Mouse (Mus musculus) retina, embryonic 14.5 days (tissue): ENCODE measurements around the gene Ccdc88c.

Source experiments
- DNase-seq: peaks from one replicate; pipeline ENCODE4 v3.0.0-alpha.2; 2015; ENCODE audit warnings: low spot score

Ccdc88c gene

GRCm38 (mm10) chr12:100966253-100966652 lies 62.6 kb downstream of the Ccdc88c start:
- no peak for DNase-seq

GRCm38 (mm10) chr12:100965298-100965697 lies 63.6 kb downstream of the Ccdc88c start:
- DNase-seq, result no peak

- DNase-seq, result no peak
These were observed 69.9 kb downstream of the Ccdc88c start for GRCm38 (mm10) chr12:100958621-100959592.

GRCm38 (mm10) chr12:100958006-100958405 lies 70.8 kb downstream of the Ccdc88c start:
- DNase-seq, result peak; percentile 89

GRCm38 (mm10) chr12:100957257-100957656 lies 71.6 kb downstream of the Ccdc88c start:
- DNase-seq, result no peak

DNA sequence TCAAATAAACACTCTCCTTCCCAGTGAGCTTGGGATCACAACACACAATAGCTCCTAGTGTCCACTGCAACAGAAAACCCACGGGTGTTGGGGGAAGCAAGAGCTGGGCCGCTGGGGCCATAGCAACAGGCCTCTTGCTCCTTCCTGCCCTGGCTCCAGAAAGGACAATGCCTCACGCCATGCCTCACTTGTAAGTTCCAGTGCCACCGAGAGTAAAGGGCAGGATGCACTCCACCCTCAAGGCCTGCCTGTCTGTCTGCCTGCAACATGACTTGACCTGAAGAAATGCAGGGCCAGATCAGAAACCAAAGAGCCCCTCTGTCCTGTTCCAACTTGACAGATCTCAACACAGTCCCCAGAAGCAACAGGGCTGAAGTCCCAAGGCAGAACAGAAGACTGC lies 72.0 kb downstream of the Ccdc88c start:
- DNase-seq, result no peak

- no peak for DNase-seq
These were observed 72.8 kb downstream of the Ccdc88c start for GRCm38 (mm10) chr12:100956028-100956427.

DNA sequence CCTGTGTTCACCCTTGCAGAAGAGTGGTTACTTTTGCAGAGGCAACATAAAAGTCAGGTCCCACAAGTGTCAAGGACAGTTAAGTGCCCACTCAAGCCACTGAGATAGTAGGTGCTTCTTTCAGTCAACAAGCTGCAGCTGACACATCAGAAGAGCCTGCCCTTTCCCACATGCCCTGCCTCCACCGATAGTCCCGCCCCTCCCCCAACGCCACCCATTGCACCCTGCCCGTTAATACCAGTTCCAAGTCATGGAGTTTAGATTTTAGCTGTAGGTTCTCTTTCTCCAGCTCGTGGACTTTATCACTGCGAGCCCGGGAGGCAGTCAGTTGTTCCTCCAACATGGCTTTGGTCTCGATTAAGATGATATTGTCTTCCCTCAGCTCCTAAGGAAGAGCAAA lies 74.9 kb downstream of the Ccdc88c start:
- DNase-seq, result no peak

DNA sequence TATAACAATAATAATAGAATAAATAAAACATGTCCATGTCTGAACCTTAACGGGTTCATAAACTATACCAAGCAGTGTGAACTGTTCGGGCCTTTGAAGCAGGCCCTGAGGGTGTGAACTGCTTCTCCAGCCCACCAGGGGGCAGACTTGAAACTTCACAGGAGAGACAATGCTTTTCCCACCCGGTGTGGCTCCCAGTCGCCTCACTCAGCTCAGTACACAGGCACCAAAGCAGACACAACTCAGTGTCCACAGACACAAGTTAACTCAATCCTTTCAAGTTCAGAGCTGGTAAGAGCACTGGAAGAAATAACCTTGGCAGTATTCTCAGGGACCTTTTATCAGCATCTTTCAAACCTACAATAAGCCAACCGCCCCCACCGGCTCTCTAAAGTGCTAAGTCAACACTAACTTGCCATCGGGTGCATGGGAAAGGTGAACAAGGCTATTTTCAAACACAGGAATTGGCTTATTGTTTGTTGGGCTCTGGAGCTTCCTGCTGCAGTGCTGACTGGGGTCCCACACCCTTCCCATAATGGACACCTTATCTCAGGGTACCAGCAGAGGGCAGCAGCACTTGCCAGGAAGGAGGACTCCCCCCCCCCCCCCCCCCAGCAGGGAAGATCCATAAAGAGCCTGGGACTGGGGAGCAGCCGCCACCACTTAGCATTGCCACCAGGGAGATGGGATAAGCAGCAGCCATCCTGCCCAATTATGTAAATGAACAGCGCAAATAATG lies 76.5 kb downstream of the Ccdc88c start:
- DNase-seq, result peak; percentile 86

DNA sequence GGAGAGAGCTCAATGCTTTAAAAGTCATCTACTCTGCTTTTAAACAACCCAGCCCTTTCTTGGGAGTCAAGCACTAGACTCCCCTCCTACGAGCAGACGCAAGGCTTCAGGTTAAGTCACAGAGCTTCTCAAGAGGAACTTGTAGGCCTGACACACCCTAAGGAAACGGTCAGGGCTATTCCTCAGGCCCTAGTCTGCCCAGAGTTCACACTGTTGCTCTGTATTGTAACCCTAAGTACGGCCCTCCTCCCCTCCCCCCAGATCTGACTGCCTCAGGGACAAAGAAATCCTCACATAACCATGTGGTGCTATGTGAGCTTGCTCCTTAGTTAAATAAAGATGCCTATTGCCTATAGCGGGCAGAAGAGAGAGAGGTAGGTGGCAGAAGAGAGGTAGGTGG lies 79.7 kb downstream of the Ccdc88c start:
- DNase-seq, result no peak

DNA sequence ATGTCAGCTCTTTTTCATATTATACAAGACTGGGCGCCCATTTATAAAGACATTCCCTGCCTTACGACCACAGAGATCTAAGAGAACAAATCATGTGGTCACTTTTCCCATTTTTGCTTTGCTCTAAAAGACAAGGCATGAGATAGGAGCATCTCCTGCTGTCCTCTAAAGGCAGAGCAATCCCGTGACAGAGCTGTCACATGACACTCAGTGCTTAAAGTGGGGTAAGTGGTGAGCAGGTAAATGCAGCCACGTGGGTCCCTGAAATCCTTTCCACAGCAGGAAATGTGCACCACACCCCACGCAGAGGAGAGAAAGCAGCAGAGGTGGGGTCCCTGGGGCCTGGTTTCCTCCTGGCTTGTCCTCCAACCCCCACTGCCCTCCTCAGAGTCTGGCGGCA lies 80.8 kb downstream of the Ccdc88c start:
- DNase-seq, result no peak

DNA sequence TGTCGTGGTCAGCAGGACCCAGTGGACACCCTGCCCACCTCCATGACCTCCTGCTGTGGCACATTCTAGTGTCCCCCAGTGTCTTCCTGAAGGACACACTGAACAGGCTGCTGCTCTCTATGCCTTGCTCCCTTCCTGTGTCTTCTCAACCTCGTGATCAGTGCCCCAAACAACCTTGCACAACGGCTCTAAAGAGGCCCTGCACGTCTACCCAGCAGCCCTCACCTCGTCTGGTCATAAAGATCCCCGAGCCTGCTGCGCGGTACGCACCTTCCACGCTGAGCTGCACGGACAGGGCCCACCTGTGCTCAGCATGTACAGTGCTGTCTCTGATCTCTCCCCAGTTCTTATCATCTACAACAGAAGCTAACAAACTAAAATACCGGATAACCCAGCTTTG lies 82.9 kb downstream of the Ccdc88c start:
- DNase-seq, result no peak

DNA sequence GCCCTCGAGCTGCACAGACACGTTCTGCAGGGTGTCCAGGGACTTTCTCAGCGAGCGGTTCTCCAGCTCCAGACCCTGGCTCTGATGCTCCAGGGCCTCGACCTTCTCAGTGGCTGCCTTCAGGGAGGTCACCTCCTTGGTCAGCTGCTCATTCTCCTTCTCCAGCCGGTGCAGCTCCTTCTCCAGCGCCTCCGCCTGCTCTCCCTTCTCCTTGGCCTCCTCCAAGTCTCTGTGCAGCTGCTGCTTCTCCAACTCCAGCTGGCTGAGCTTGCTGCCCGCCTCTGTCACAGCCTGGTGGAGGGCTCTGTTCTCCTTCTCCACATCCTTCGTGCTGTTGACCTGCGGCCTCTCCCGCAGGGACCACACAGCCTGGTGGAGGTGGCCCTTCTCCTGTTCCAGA lies 83.4 kb downstream of the Ccdc88c start:
- no peak for DNase-seq

GRCm38 (mm10) chr12:100944921-100945336 lies 83.9 kb downstream of the Ccdc88c start:
- no peak for DNase-seq

DNA sequence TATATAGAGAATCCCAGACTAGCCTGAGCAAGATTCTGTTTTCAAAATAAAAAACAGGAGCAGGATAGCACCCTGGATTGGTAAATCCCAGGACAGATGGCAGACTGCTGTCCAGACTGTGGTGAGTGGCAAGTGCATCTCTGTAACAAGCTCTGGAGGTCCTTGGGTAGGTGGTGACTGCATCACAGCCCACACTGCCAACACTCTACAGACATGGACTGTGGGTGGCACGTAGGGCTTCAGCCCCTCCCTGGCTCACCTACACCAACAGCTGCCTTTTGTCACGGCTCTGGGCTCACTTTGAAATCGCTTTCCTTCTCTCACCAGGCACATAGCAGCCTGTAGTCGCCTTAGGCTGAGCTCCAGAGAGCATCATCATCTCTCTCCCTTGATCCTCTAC lies 85.7 kb downstream of the Ccdc88c start:
- DNase-seq, result no peak

DNA sequence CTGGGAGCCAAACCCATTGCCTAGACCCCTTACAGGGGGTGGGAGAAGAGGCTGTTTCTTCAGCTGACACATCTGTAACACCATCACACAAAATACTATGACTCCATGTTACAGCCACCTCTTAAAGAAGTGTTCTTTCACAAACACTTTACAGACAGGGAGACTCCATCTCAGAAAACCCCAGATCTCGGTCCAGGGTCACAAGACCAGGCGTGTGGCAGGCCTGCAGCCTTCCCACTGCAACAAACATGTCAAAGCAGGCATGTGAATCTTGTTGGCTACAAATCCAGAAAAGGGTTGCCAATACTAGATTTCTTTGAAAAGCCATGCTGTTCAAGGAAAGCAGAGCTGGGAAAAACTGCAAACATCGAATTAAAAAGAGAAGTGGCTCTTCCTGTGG lies 87.5 kb downstream of the Ccdc88c start:
- no peak for DNase-seq

- DNase-seq, result no peak
These were observed 91.2 kb downstream of the Ccdc88c start for GRCm38 (mm10) chr12:100937441-100938360.

- DNase-seq, result no peak
These were observed 92.1 kb downstream of the Ccdc88c start for GRCm38 (mm10) chr12:100936737-100937136.

- DNase-seq, result peak; percentile 87
These were observed 92.7 kb downstream of the Ccdc88c start for GRCm38 (mm10) chr12:100936116-100936515.

GRCm38 (mm10) chr12:100934796-100935195 lies 94.1 kb downstream of the Ccdc88c start:
- no peak for DNase-seq

DNA sequence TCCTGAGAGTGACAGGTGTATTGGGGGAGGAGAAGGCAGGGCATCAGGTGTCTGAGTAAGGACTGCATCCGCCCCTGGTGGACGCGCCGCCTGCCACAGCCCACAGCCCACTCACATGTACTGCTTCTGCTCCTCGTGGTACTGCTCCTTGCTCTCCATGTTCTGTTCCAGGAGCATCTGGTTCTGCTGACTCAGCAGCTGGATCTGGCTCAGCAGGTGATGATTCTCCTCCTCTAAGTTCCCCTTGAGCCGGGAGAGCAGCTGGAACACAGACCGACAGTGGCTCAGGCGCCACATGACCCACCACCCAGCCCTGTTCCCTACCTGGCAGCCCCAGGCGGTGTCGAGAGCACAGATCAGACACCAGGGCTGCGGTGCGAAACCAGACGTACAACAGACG lies 97.2 kb downstream of the Ccdc88c start:
- no peak for DNase-seq

DNA sequence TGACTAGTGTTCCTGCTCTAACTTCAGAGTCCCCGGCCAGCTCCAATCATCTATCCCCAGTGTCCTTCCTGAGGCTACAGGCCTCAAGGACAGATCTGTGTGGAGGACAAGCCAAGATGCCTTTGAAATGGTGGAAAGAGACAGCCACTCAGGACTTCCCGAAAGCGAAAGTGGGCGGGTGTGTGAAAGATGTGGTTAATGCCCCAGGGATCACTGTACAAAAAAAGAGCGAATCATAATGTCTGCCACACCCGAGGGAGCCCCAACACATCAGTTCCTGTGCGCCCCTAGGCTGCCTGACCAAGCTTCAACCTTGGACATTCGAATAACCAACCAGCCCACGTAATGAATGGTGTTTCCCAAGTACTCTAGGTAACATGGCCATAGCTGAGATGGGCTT lies 100.6 kb downstream of the Ccdc88c start:
- no peak for DNase-seq
